Mouse (Mus musculus) neural tube, embryonic 13.5 days (tissue): ENCODE measurements around the gene H2afx. TPM values are rescaled to one million over a fixed set of nuclear protein-coding genes. Genes with fewer than 3 reads are reported as not detected.
A peak's percentile ranks its signal among the peaks of the same experiment; 100 is the strongest.
"Not testable (repeated sequence)": the region's sequence is repeated elsewhere in the genome, so short reads cannot be mapped to it uniquely, and the experiment has no call there.

Source experiments
- ATAC-seq: fragments of 200-750 bp; cut with Nextera tagmentation; 2 replicates; pipeline ENCODE4 v1.8.0; 2017; ENCODE audit warnings: low read depth, mild to moderate bottlenecking, moderate TSS enrichment, moderate library complexity
- H3K27ac ChIP-seq: fragments of 300-500 bp; sonication (generic); replicated peaks from 2 replicates; pipeline ENCODE4 v1.5.1; 2015; ENCODE audit warnings: moderate library complexity, mild to moderate bottlenecking, inconsistent platforms
- H3K27me3 ChIP-seq: fragments of 300-500 bp; sonication (generic); 2 replicates; pipeline ENCODE4 v1.6.1; 2015; ENCODE audit warnings: mild to moderate bottlenecking, inconsistent platforms
- H3K36me3 ChIP-seq: fragments of 300-500 bp; sonication (generic); 2 replicates; pipeline ENCODE4 v1.6.1; 2015; ENCODE audit warnings: mild to moderate bottlenecking, inconsistent platforms
- H3K4me1 ChIP-seq: fragments of 300-500 bp; sonication (generic); replicated peaks from 2 replicates; pipeline ENCODE4 v1.6.1; 2015; ENCODE audit warnings: inconsistent platforms
- H3K4me2 ChIP-seq: fragments of 300-500 bp; sonication (generic); 2 replicates; pipeline ENCODE4 v1.6.1; 2015; ENCODE audit warnings: inconsistent platforms, mild to moderate bottlenecking, moderate library complexity
- H3K4me3 ChIP-seq: fragments of 300-500 bp; sonication (generic); 2 replicates; pipeline ENCODE4 v1.5.1; 2015; ENCODE audit warnings: mild to moderate bottlenecking, inconsistent platforms
- H3K9ac ChIP-seq: fragments of 300-500 bp; sonication (generic); 2 replicates; pipeline ENCODE4 v1.6.1; 2015; ENCODE audit warnings: moderate library complexity, mild to moderate bottlenecking, inconsistent platforms
- H3K9me3 ChIP-seq: fragments of 300-500 bp; sonication (generic); 2 replicates; pipeline ENCODE4 v1.6.1; 2016; ENCODE audit warnings: inconsistent platforms
- WGBS: fragments of 180-500 bp; shearing (Covaris S2); methylation state at CpG from one replicate; pipeline ENCODE4 v1.1.7; 2015; 5-methylcytosine and 5-hydroxymethylcytosine counted together
- microRNA-seq: library from miRNA; unstranded; fragments of <30 nt; microRNA quantifications from one replicate; pipeline ENCODE4, GENCODE M21; 2016
- polyA plus RNA-seq: library from polyadenylated mRNA; unstranded; fragments of >200 nt; fragmentation: Nextera tagmentation; extraction: Ambion mirVana; gene quantifications from 2 replicates; pipeline ENCODE4 v1.2.1, GENCODE M21; 2015

H2afx gene
- polyA plus RNA-seq, 1 experiment from 2014 or later, result 131 TPM

DNA sequence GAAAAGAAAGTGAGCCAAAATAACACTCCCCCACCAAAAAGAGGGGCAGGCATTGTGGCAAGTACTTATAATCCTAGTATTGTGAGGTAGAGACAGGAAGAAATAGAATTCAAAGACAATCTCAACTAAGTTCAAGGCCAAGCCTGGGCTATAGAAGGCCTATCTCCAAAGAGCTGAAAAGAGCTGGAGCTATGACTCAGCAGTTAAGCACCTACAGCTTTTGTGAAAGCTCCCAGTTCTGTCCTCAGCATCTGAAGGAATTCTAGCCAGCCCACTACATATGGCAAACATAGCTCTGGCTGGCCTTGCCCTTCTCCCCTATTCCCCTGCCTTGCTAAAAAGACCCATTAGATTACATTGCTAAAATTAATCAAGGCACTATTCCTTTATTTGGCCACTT, 38.9 kb downstream of the H2afx start:
- no peak overlapping the region for H3K27ac ChIP-seq
- ATAC-seq, result no peak
- H3K4me3 ChIP-seq, result no peak overlapping the region

DNA sequence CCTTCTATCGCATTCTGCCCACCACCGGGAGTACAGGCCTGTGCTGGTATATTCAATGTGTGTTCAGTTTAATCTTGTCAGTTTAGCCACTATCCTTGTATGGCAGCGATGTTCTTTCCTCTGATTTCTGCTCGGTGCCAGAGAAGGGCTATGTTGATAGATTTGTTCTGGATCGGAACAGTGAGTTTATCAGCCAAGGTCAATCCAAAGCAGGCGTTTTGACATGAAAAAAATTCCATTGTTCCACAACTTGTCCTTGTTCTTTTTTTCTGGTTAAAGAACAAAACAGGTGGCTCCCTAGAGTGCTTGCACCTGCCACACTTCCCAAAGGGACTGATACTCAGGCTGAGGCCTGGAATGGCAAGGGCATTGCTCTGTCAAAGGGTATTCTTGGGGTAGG, 41.6 kb downstream of the H2afx start:
- no peak overlapping the region for H3K4me3 ChIP-seq
- no peak overlapping the region for H3K27ac ChIP-seq
- H3K36me3 ChIP-seq, result peaks cover 5% of the 10 kb centered on the region
- 94% methylated on average over 6 of the region's 6 CpGs for WGBS
- H3K27me3 ChIP-seq, result no peaks in the 10 kb centered on the region
- H3K4me1 ChIP-seq, result peaks cover 28% of the 10 kb centered on the region
- no peaks in the 10 kb centered on the region for H3K9me3 ChIP-seq
- ATAC-seq, result no peak
- H3K9ac ChIP-seq, result no peak overlapping the region
- no peak overlapping the region for H3K4me2 ChIP-seq

More for the DNA sequence above, 38.9 kb downstream of the H2afx start:
- H3K4me1 ChIP-seq, result peaks cover 10% of the 10 kb centered on the region
- no peaks in the 10 kb centered on the region for H3K27me3 ChIP-seq
- H3K36me3 ChIP-seq, result no peaks in the 10 kb centered on the region
- H3K9ac ChIP-seq, result no peak overlapping the region
- no peaks in the 10 kb centered on the region for H3K9me3 ChIP-seq
- H3K4me2 ChIP-seq, result no peak overlapping the region

DNA sequence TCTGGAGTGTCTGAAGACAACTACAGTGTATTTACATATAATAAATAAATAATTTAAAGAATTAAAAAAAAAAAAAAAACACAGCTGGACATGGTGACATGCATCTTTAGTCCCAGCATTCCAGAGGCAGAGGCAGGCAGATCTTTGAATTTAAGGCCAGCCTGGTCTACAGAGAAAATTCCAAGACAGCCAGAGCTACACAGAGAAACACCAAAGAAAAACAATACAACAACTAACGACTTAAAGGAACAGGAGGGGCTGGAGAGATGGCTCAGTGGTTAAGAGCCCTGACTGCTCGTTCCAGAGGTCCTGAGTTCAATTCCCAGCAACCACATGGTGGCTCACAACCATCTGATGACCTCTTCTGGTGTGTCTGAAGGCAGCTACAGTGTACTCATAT, 42.8 kb downstream of the H2afx start:
- not testable (repeated sequence) for ATAC-seq, H3K27ac ChIP-seq, H3K9ac ChIP-seq, H3K9me3 ChIP-seq, H3K27me3 ChIP-seq, H3K4me2 ChIP-seq, H3K4me3 ChIP-seq
- Histone ChIP-seq H3K36me3 (peaks cover 17% of the 10 kb centered on the region), H3K4me1 (peaks cover 31% of the 10 kb centered on the region)
- 94% methylated on average over 2 of the region's 2 CpGs for WGBS

DNA sequence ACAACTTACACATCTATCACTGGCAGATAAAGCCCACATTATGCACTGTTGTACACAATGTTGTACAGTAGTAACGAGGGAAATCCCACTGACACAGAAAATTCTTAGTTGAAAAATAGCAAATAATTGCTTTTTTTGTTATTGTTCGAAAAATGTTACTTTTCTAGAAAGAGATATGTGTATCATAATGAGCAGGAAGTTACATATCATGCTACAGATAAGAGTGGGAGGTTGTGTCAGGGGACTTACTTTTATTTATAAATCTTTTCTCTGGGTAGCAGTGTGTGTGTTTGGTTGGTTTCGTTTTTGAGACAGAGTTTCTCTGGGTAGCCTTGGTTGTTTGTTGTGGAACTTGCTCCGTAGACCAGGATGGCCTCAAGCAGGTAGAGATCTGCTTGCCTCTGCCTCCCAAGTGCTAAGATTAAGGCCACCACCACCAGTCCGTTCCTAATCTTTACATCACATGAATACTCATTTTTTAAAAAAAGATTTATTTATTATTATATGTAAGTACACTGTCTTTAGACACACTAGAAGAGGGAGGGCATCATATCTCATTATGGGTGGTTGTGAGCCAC, 43.7 kb downstream of the H2afx start:
- ATAC-seq, result peak; percentile 16; the same call in 1 of the 2 replicates
- Histone ChIP-seq H3K36me3 (peaks cover 26% of the 10 kb centered on the region), H3K27me3 (no peaks in the 10 kb centered on the region), H3K27ac (peak overlapping the region; percentile 95), H3K4me3 (peak overlapping the region; percentile 85), H3K4me2 (peak overlapping the region; percentile 77), H3K9me3 (no peaks in the 10 kb centered on the region), H3K4me1 (peaks cover 31% of the 10 kb centered on the region), H3K9ac (peak overlapping the region; percentile 80)
- 88% methylated on average over 5 of the region's 5 CpGs for WGBS

DNA sequence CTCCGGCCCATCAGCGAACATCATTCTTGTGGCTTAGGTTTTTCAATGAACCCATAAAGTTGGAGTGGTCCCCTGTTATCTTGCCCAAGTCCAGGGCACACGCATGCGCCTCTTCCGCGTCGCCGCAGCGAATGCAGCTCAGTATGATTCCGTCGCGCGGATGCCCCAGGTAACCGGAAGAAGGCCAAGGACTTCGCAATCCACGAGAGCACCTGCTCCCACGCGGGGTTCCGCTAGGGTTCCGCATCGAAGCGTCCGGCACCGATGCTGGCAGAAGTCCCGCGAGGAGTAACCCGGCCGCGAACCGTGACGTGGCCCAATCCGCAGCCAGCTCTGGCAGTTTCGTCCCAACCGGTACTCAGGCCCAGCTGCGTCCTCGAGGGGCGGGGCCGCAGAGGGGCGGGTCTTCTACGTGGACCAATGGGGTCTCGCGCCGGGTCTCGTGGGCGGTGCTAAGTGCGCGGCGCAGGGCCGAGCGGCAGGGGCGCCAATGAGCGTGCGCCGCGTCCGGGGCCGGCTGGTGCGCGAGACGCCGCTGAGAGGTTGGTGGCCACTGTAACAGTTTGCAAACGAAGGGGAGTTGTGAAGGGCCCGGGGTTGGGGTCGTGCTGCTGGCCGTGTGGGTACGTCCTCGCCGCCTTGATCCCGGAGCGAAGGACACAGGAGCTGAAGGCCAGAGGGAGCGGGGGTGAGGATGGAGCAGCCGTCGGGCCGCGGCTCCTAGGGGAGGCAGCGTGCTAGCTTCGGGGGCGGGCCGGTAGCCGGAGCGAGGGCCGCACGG, 44.8 kb downstream of the H2afx start, which contains the start of gene Hyou1:
TSS of gene Hyou1 (plus strand) at position 437 of the 781 bp plus-strand sequence.
- peaks cover 36% of the 10 kb centered on the region for H3K36me3 ChIP-seq
- no peaks in the 10 kb centered on the region for H3K9me3 ChIP-seq
- H3K4me2 ChIP-seq, result peak within 1 kb of the TSS; percentile 98
- peaks cover 31% of the 10 kb centered on the region for H3K4me1 ChIP-seq
- under 1% methylated on average over 83 of the region's 83 CpGs for WGBS
- peak; percentile 97 for ATAC-seq
- peak within 1 kb of the TSS; percentile 97 for H3K9ac ChIP-seq
- no peaks in the 10 kb centered on the region for H3K27me3 ChIP-seq
- peak within 1 kb of the TSS; percentile 85 for H3K4me3 ChIP-seq
- peak within 1 kb of the TSS; percentile 95 for H3K27ac ChIP-seq

- peak overlapping the region; percentile 98 for H3K4me2 ChIP-seq
- H3K4me1 ChIP-seq, result peaks cover 31% of the 10 kb centered on the region
- H3K9ac ChIP-seq, result peak overlapping the region; percentile 97
- H3K9me3 ChIP-seq, result no peaks in the 10 kb centered on the region
- peak overlapping the region; percentile 95 for H3K27ac ChIP-seq
- peak overlapping the region; percentile 85 for H3K4me3 ChIP-seq
- peaks cover 42% of the 10 kb centered on the region for H3K36me3 ChIP-seq
- H3K27me3 ChIP-seq, result no peaks in the 10 kb centered on the region
- peak; percentile 29 for ATAC-seq
- WGBS, result 12% methylated on average over 15 of the region's 15 CpGs
Observed at GRCm38 (mm10) chr9:44379862-44380261, 45.4 kb downstream of the H2afx start.

DNA sequence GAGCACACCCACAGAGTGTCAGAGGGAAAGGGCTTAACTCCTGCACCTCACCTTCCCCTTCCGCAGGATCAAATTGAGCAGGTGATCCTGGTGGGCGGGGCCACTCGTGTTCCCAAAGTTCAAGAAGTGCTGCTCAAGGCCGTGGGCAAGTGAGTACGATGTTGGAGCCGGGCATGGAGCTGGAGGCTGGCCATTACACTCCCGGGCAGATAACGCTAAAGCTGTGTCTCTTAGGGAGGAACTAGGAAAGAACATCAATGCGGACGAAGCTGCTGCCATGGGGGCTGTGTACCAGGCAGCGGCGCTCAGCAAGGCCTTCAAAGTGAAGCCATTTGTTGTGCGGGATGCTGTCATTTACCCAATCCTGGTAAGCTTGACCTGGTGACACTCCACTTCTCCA, 50.1 kb downstream of the H2afx start:
- H3K4me1 ChIP-seq, result peaks cover 17% of the 10 kb centered on the region
- no peak for ATAC-seq
- no peak overlapping the region for H3K4me3 ChIP-seq
- peaks cover 89% of the 10 kb centered on the region for H3K36me3 ChIP-seq
- whole genome bisulfite sequencing, result 95% methylated on average over 13 of the region's 13 CpGs
- no peak overlapping the region for H3K27ac ChIP-seq
- H3K4me2 ChIP-seq, result no peak overlapping the region
- no peaks in the 10 kb centered on the region for H3K9me3 ChIP-seq
- no peak overlapping the region for H3K9ac ChIP-seq
- no peaks in the 10 kb centered on the region for H3K27me3 ChIP-seq

Small RNAs within 50 kb of the gene (microRNA-seq; reads per million reads assigned to microRNA genes)
- not detected for gene Gm44335

Other genes starting within 250 kb of the H2afx start
- not detected in 2 replicates for gene Mfrp, start 233.0 kb upstream of the H2afx start, polyA plus RNA-seq
- gene C1qtnf5, start 227.4 kb upstream of the H2afx start, polyA plus RNA-seq, result 3.1 and 3.6 TPM in 2 replicates
- gene Gm49380, start 221.2 kb upstream of the H2afx start, polyA plus RNA-seq, result 0.18 and 0.28 TPM in 2 replicates
- gene Rnf26, start 221.2 kb upstream of the H2afx start, polyA plus RNA-seq, result 34.5 and 35.4 TPM in 2 replicates
- gene Mcam, start 200.2 kb upstream of the H2afx start, polyA plus RNA-seq, result 21.0 and 23.6 TPM in 2 replicates
- gene Cbl, start 100.6 kb upstream of the H2afx start, polyA plus RNA-seq, result 20.1 and 21.1 TPM in 2 replicates
- not detected in 2 replicates for gene Ccdc153, start 94.0 kb upstream of the H2afx start, polyA plus RNA-seq
- gene Pdzd3, start 83.2 kb upstream of the H2afx start, polyA plus RNA-seq, result 0.33 and 0.48 TPM in 2 replicates
- 4.5 and 4.7 TPM in 2 replicates for gene Nlrx1, start 66.1 kb upstream of the H2afx start, polyA plus RNA-seq
- gene Abcg4, start 46.1 kb upstream of the H2afx start, polyA plus RNA-seq, result 21.1 and 22.5 TPM in 2 replicates
- 25.1 and 31.9 TPM in 2 replicates for gene Hinfp, start 29.0 kb upstream of the H2afx start, polyA plus RNA-seq
- gene C2cd2l, start 14.4 kb upstream of the H2afx start, polyA plus RNA-seq, result 22.9 and 28.7 TPM in 2 replicates
- 37.3 and 41.2 TPM in 2 replicates for gene Dpagt1, start 8.7 kb upstream of the H2afx start, polyA plus RNA-seq
- gene Hmbs, start 9.5 kb downstream of the H2afx start, polyA plus RNA-seq, result 58.2 and 59.4 TPM in 2 replicates
- 36.5 and 39.2 TPM in 2 replicates for gene Vps11, start 27.0 kb downstream of the H2afx start, polyA plus RNA-seq
- gene Hyou1, start 44.8 kb downstream of the H2afx start, polyA plus RNA-seq, result 26.4 and 29.6 TPM in 2 replicates
- 62.9 and 71.2 TPM in 2 replicates for gene Slc37a4, start 62.2 kb downstream of the H2afx start, polyA plus RNA-seq
- gene Rps25, start 72.4 kb downstream of the H2afx start, polyA plus RNA-seq, result 1,179 TPM in 2 replicates
- gene Trappc4, start 72.9 kb downstream of the H2afx start, polyA plus RNA-seq, result 324 and 343 TPM in 2 replicates
- 28.7 and 32.6 TPM in 2 replicates for gene Ccdc84, start 83.9 kb downstream of the H2afx start, polyA plus RNA-seq
- not detected in 2 replicates for gene Foxr1, start 106.4 kb downstream of the H2afx start, polyA plus RNA-seq
- not detected in 2 replicates for gene Upk2, start 120.3 kb downstream of the H2afx start, polyA plus RNA-seq
- gene Bcl9l, start 148.1 kb downstream of the H2afx start, polyA plus RNA-seq, result 9.4 and 9.6 TPM in 2 replicates
- gene Cxcr5, start 227.2 kb downstream of the H2afx start, polyA plus RNA-seq, result not detected in 2 replicates